Mouse (Mus musculus) heart, embryonic 14.5 days (tissue): Measurements from ENCODE around the gene Syngr2. TPM values are rescaled to one million over a fixed set of nuclear protein-coding genes. Genes with fewer than 3 reads are reported as not detected.

ENCODE experiments used
- ATAC-seq: fragments of 200-750 bp; cut with Nextera tagmentation; 2 replicates; pipeline ENCODE4 v1.8.0; 2017; ENCODE audit warnings: low read depth, moderate TSS enrichment; ENCODE audit not compliant: insufficient number of reproducible peaks, insufficient read depth, low FRiP score
- H3K27ac ChIP-seq, 2 experiments: fragments of 200-500 bp in 1 of 2; fragments of 300-500 bp in 1 of 2; sonication (generic) in 1 of 2; replicated peaks in 1 of 2; 2 replicates each; pipeline ENCODE4 v1.5.1; 2012 to 2014; ENCODE audit warnings: low read depth in 2 of 2, low read length in 2 of 2, control low read depth in 1 of 2, mild to moderate bottlenecking in 1 of 2, mixed read lengths in 1 of 2; ENCODE audit not compliant: control insufficient read depth in 1 of 2, insufficient read depth in 1 of 2
- H3K27me3 ChIP-seq: fragments of 300-500 bp; sonication (generic); 2 replicates; pipeline ENCODE4 v1.6.1; 2014; ENCODE audit warnings: mild to moderate bottlenecking, low read length, control low read depth; ENCODE audit not compliant: control insufficient read depth, insufficient read depth
- H3K36me3 ChIP-seq: fragments of 300-500 bp; sonication (generic); 2 replicates; pipeline ENCODE4 v1.6.1; 2014; ENCODE audit warnings: mild to moderate bottlenecking, control low read depth, low read length, mixed read lengths; ENCODE audit not compliant: control insufficient read depth, insufficient read depth
- H3K4me1 ChIP-seq, 2 experiments: fragments of 200-500 bp in 1 of 2; fragments of 300-500 bp in 1 of 2; sonication (generic) in 1 of 2; 2 replicates each; pipeline ENCODE4 v1.6.1; 2012 to 2014; ENCODE audit warnings: low read length in 2 of 2, control low read depth in 1 of 2, mixed read lengths in 1 of 2; ENCODE audit not compliant: control insufficient read depth in 2 of 2, insufficient read depth in 2 of 2
- H3K4me2 ChIP-seq: fragments of 300-500 bp; sonication (generic); 2 replicates; pipeline ENCODE4 v1.6.1; 2014; ENCODE audit warnings: mild to moderate bottlenecking, low read length
- H3K4me3 ChIP-seq, 2 experiments: fragments of 200-500 bp in 1 of 2; fragments of 300-500 bp in 1 of 2; sonication (generic) in 1 of 2; 2 replicates each; pipeline ENCODE4 v1.5.1; 2012 to 2014; ENCODE audit warnings: low read length in 2 of 2, mild to moderate bottlenecking in 2 of 2, control low read depth in 1 of 2, low read depth in 1 of 2, moderate library complexity in 1 of 2; ENCODE audit not compliant: control insufficient read depth in 1 of 2, insufficient read depth in 1 of 2
- H3K9ac ChIP-seq: fragments of 300-500 bp; sonication (generic); 2 replicates; pipeline ENCODE4 v1.6.1; 2014; ENCODE audit warnings: mild to moderate bottlenecking, low read length
- H3K9me3 ChIP-seq: fragments of 300-500 bp; sonication (generic); 2 replicates; pipeline ENCODE4 v1.6.1; 2016; ENCODE audit warnings: low read length, control low read depth; ENCODE audit not compliant: control insufficient read depth
- WGBS: fragments of 180-500 bp; shearing (Covaris S2); extraction: QIAGEN DNeasy Blood & Tissue Kit; methylation state at CpG from one replicate; pipeline ENCODE4 v1.1.7; 2014; 5-methylcytosine and 5-hydroxymethylcytosine counted together
- polyA plus RNA-seq: library from polyadenylated mRNA; unstranded; fragments of >200 nt; fragmentation: Nextera tagmentation; extraction: Ambion mirVana; gene quantifications from 2 replicates; pipeline ENCODE4 v1.2.1, GENCODE M21; 2014

The Syngr2 gene
- polyA plus RNA-seq, 1 experiment from 2014 or later, result 102 TPM

DNA sequence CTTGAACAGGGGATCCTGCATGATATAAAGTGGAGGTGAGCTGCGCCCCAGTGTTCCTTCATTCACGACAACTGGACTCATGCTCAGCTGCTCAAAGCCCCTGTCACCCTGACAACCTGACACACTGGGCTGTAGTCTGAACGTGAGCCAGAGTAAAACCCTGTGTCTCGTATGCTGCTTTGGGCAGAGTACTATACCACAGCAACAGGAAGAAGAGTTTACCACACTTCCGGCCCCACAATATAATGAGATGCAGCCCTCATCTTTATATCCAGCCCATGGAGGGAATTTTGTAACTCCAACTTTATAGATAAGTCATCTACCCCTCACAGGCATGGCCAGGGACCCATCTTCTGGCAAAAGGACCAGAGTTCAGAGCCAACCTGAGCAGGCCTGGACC lies 32.4 kb upstream of the Syngr2 start:
- no peak for ATAC-seq
- H3K36me3 ChIP-seq, result peaks cover 64% of the 10 kb centered on the region

GRCm38 (mm10) chr11:117778031-117778430 lies 31.4 kb upstream of the Syngr2 start:
- H3K27ac ChIP-seq, result 0 out of 4 replicates have a peak overlapping the region, but pooled peaks of 1 of the 2 experiments have one; percentile 94
- no peak overlapping the region for H3K4me2 ChIP-seq
- no peaks in the 10 kb centered on the region for H3K27me3 ChIP-seq
- no peak overlapping the region for H3K9ac ChIP-seq
- 86% methylated on average over 11 of the region's 11 CpGs for WGBS
- H3K4me1 ChIP-seq, result peaks cover 25 to 32% of the 10 kb centered on the region in 2 experiments
- H3K9me3 ChIP-seq, result no peaks in the 10 kb centered on the region
- no peak for ATAC-seq
- H3K4me3 ChIP-seq, result no peak overlapping the region
- peaks cover 54% of the 10 kb centered on the region for H3K36me3 ChIP-seq

More for the DNA sequence above, 32.4 kb upstream of the Syngr2 start:
- no peaks in the 10 kb centered on the region for H3K27me3 ChIP-seq
- H3K4me1 ChIP-seq, result peaks cover 22 to 26% of the 10 kb centered on the region in 2 experiments
- WGBS, result 84% methylated on average over 5 of the region's 5 CpGs
- H3K9me3 ChIP-seq, result no peaks in the 10 kb centered on the region
- no peak overlapping the region for H3K4me2 ChIP-seq
- H3K27ac ChIP-seq, result no peak overlapping the region
- H3K9ac ChIP-seq, result no peak overlapping the region
- H3K4me3 ChIP-seq, result no peak overlapping the region

- Histone ChIP-seq H3K4me1 (peaks cover 29 to 37% of the 10 kb centered on the region in 2 experiments), H3K4me2 (peak overlapping the region; percentile 100), H3K9me3 (no peaks in the 10 kb centered on the region), H3K36me3 (peaks cover 46% of the 10 kb centered on the region), H3K27me3 (no peaks in the 10 kb centered on the region), H3K9ac (peak overlapping the region; percentile 85), H3K27ac (peak overlapping the region; percentile 88 to 94), H3K4me3 (peak overlapping the region; percentile 51 to 60)
- no peak for ATAC-seq
- WGBS, result 57% methylated on average over 12 of the region's 12 CpGs
Observed at GRCm38 (mm10) chr11:117778851-117779433, 30.5 kb upstream of the Syngr2 start.

GRCm38 (mm10) chr11:117779434-117780198 lies 29.9 kb upstream of the Syngr2 start:
- H3K27ac ChIP-seq, result peak overlapping the region; percentile 88 to 94
- H3K9ac ChIP-seq, result peak overlapping the region; percentile 85
- H3K27me3 ChIP-seq, result no peaks in the 10 kb centered on the region
- no peaks in the 10 kb centered on the region for H3K9me3 ChIP-seq
- peaks cover 39% of the 10 kb centered on the region for H3K36me3 ChIP-seq
- WGBS, result 4% methylated on average over 38 of the region's 38 CpGs
- peak overlapping the region; percentile 100 for H3K4me2 ChIP-seq
- ATAC-seq, result peak; percentile 7; the same call in 1 of the 2 replicates
- peaks cover 29 to 37% of the 10 kb centered on the region in 2 experiments for H3K4me1 ChIP-seq
- H3K4me3 ChIP-seq, result peak overlapping the region; percentile 51 to 60

DNA sequence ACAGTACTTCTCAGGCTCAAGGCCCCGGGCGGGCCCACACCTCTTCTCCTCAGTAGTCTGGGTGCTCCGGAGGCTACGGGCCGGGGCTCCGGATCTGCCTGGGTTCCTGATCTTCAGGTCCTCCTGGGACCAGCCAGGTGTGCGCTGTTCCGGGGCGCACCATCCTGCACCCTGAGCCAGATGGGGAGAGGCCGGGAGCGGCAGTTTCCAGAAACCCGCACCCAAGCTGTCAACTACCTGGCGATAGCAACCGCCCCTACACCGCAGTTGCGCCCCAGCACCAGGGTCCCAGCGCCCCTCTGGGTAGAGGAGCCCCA lies 29.3 kb upstream of the Syngr2 start:
- ATAC-seq, result peak; percentile 3; the same call in 1 of the 2 replicates
- H3K27me3 ChIP-seq, result no peaks in the 10 kb centered on the region
- H3K36me3 ChIP-seq, result peaks cover 33% of the 10 kb centered on the region
- peak overlapping the region; percentile 51 to 60 for H3K4me3 ChIP-seq
- H3K9ac ChIP-seq, result peak overlapping the region; percentile 85
- H3K4me2 ChIP-seq, result peak overlapping the region; percentile 100
- peak overlapping the region; percentile 88 to 94 for H3K27ac ChIP-seq
- WGBS, result 1% methylated on average over 17 of the region's 17 CpGs
- peaks cover 29 to 37% of the 10 kb centered on the region in 2 experiments for H3K4me1 ChIP-seq
- no peaks in the 10 kb centered on the region for H3K9me3 ChIP-seq

GRCm38 (mm10) chr11:117780582-117781111 lies 28.8 kb upstream of the Syngr2 start:
- ATAC-seq, result peak; percentile 72
- H3K4me2 ChIP-seq, result peak overlapping the region; percentile 100
- WGBS, result 1% methylated on average over 19 of the region's 19 CpGs
- H3K9me3 ChIP-seq, result no peaks in the 10 kb centered on the region
- H3K27ac ChIP-seq, result peak overlapping the region; percentile 88 to 94
- no peaks in the 10 kb centered on the region for H3K27me3 ChIP-seq
- H3K4me1 ChIP-seq, result peaks cover 29 to 37% of the 10 kb centered on the region in 2 experiments
- H3K4me3 ChIP-seq, result peak overlapping the region; percentile 51 to 60
- H3K36me3 ChIP-seq, result peaks cover 29% of the 10 kb centered on the region
- H3K9ac ChIP-seq, result peak overlapping the region; percentile 85

DNA sequence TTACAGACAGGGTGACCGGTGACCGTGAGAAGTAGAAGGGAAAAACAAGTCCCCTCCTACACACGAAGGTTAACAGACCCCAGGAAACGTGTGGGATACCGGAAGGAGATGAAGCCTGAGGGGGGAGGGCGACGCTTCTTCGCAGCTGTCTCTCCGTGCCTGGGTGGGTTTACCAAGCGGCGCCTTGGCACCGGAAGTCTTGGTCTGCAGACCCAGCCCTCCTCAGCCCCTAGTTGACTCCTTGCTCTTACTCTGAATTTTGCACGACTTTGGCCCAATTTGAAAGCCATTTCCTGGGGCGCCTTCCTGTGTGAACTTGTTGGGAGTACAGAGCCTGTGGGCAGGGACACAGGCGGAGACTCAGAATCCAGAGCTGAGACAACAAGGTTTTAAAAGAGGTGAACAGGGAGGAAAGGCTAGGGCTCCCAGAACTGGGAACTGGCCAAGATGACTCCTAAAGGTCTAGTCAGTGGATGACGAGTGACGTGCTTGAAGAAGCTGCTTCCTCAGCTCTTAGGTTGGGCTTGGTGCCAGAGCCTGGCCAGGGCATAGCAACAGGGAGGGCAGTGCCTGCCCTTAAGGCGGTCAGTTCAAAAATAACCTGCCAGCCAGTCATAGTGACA lies 28.2 kb upstream of the Syngr2 start:
- Histone ChIP-seq H3K9me3 (no peaks in the 10 kb centered on the region), H3K4me1 (peaks cover 29 to 37% of the 10 kb centered on the region in 2 experiments), H3K4me2 (peak overlapping the region; percentile 100), H3K27ac (peak overlapping the region; percentile 74 to 94), H3K36me3 (peaks cover 22% of the 10 kb centered on the region), H3K4me3 (peak overlapping the region; percentile 51 to 60), H3K9ac (peak overlapping the region; percentile 85), H3K27me3 (no peaks in the 10 kb centered on the region)
- ATAC-seq, result no peak
- WGBS, result 8% methylated on average over 18 of the region's 18 CpGs
